ENCODE assay signal across 9 mouse cellular contexts in the genomic region with DNA sequence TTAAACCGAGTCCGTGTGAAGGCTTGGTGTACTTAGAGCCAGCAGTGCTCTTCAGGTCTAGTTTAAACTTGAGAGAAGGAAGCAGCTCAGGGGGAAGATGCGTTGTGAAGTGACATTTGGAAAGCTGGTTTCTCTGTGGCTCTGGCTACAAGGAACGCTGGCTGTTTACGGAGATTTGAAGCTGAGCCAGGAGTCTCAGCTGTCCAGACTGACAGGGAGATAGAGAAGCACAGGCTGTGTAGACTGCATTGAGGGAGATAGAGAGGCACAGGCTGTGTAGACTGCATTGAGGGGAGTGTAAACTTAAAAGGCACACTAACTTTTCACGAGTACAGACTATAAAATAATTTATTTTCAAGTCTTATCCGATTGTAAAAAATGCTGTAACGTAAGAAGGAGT. TPM values are rescaled to one million over a fixed set of nuclear protein-coding genes. Genes with fewer than 3 reads are reported as not detected.
DNase-seq lines count a peak whose midpoint lies in the region; ATAC-seq and TF ChIP-seq lines count a peak whose summit lies in the region.
"Had no signal": no experiment of that assay in that cellular context is flagged by ENCODE, and none has a peak within 500 bp of the region (broad histone marks: within the 10 kb centered on the region; RNA-seq: fewer than 3 reads in every experiment).

No protein-coding gene starts in this region.

- H3K4me2 ChIP-seq in kidney, embryonic 14.5 days (replicated peaks; ENCODE audit: low read depth, low read length), result no peak overlapping the region
- H3K4me2 ChIP-seq: hindbrain, embryonic 14.5 days had no signal

- no peaks in the 10 kb centered on the region for H3K9me3 ChIP-seq in kidney, embryonic 14.5 days (ENCODE audit: control insufficient read depth, low read length)

- DNase-seq in kidney, adult 9 months, result no peak
- peak; percentile 67 for DNase-seq in brain, adult 2 months (ENCODE audit: low read depth, low spot score)
- DNase-seq in gastrocnemius, adult 18-20 months (ENCODE audit: low spot score), result peak; percentile 78
- DNase-seq in heart, postnatal 36 days, result peak; percentile 29 to 40
- DNase-seq in urinary bladder, postnatal 4 days (ENCODE audit: low spot score in 2 of 2), result no peak
- no peak for DNase-seq in thymus, adult 2 months

- H3K9ac ChIP-seq in kidney, embryonic 14.5 days (ENCODE audit: low read depth, low read length), result peak overlapping the region; percentile 31; the same call in 1 of the 2 replicates
- H3K9ac ChIP-seq: hindbrain, embryonic 14.5 days had no signal

- ATAC-seq in kidney, embryonic 14.5 days (ENCODE audit: low FRiP score, low TSS enrichment), result no peak

- intact Hi-C loops in heart, postnatal 36 days (cut with DNase I), result no loop called here

- H3K27ac ChIP-seq in kidney, embryonic 14.5 days (ENCODE audit: low read depth, low read length), result no peak overlapping the region
- H3K27ac ChIP-seq in thymus, adult 2 months (ENCODE audit: control insufficient read depth, insufficient read depth, low read length), result no peak overlapping the region
- H3K27ac ChIP-seq: hindbrain, embryonic 14.5 days had no signal

- peaks cover 18% of the 10 kb centered on the region for H3K4me1 ChIP-seq in kidney, embryonic 14.5 days (ENCODE audit: control insufficient read depth, insufficient read depth, low read length)
- H3K4me1 ChIP-seq in thymus, adult 2 months (replicated peaks; ENCODE audit: control insufficient read depth, insufficient read depth, low read length), result no peaks in the 10 kb centered on the region

- TF ChIP-seq CTCF in thymus, adult 2 months (IDR thresholded peaks at IDR 0.05; ENCODE audit: borderline replicate concordance, control insufficient read depth, extremely low read depth, insufficient read depth, low read length, poor library complexity), result no peak

- no peak overlapping the region for H3K4me3 ChIP-seq in kidney, embryonic 14.5 days (ENCODE audit: low read length)
- H3K4me3 ChIP-seq in thymus, adult 2 months (ENCODE audit: control insufficient read depth, insufficient read depth, low read length), result no peak overlapping the region
- H3K4me3 ChIP-seq: megakaryocyte, embryonic 14.5 days had no signal

- no peak for TF ChIP-seq POLR2A in thymus, adult 2 months (IDR thresholded peaks at IDR 0.05; ENCODE audit: control insufficient read depth, extremely low read depth, insufficient read depth, low read length, poor library complexity)

- WGBS in kidney, embryonic 14.5 days, result 37% methylated on average over 8 of the region's 8 CpGs
- WGBS in thymus, adult 2 months, result 93% methylated on average over 8 of the region's 8 CpGs

- H3K36me3 ChIP-seq in kidney, embryonic 14.5 days (ENCODE audit: control insufficient read depth, insufficient read depth, low read length), result peaks cover 25% of the 10 kb centered on the region
- peaks cover 11% of the 10 kb centered on the region for H3K36me3 ChIP-seq in thymus, adult 2 months (ENCODE audit: control insufficient read depth, insufficient read depth, low read length)

- H3K27me3 ChIP-seq in kidney, embryonic 14.5 days (ENCODE audit: control insufficient read depth, insufficient read depth, low read length), result no peaks in the 10 kb centered on the region
- H3K27me3 ChIP-seq in thymus, adult 2 months (ENCODE audit: control insufficient read depth, insufficient read depth, low read length), result no peaks in the 10 kb centered on the region
- H3K27me3 ChIP-seq: megakaryocyte, embryonic 14.5 days had no signal

RNA-seq across cellular contexts. Expression of gene Golga4, which starts 13.9 kb away (rescaled TPM):
- polyA plus RNA-seq in kidney, embryonic 14.5 days (2014; fragmentation: Nextera tagmentation; extraction: Ambion mirVana), result 54.5 and 70.7 TPM in 2 replicates
- 100 to 1,000 TPM; 385 to 446 TPM for total RNA-seq in gastrocnemius, adult 18-20 months (2021)
- total RNA-seq in heart, postnatal 36 days (2021), result 100 to 1,000 TPM; 303 to 350 TPM
- polyA plus RNA-seq in thymus, adult 2 months (2012; rRNA removed), result 16.2 and 19.4 TPM in 2 replicates

RNA-seq across cellular contexts. Expression of gene Eomes, which starts 42.0 kb away (rescaled TPM):
- not detected in 2 replicates for polyA plus RNA-seq in kidney, embryonic 14.5 days (2014; fragmentation: Nextera tagmentation; extraction: Ambion mirVana)
- not detected for total RNA-seq in gastrocnemius, adult 18-20 months (2021)
- total RNA-seq in heart, postnatal 36 days (2021), result under 1 TPM in 1 of 2 experiments, not detected in 1; 0.08 TPM
- 0.78 and 1.4 TPM in 2 replicates for polyA plus RNA-seq in thymus, adult 2 months (2012; rRNA removed)

Comparison
In these comparisons a context has a peak if more than half of its experiments do, and no peak if none do; other contexts are left out.
1. DNase-seq: peak in brain, adult 2 months (single experiment), gastrocnemius, adult 18-20 months (single experiment) and heart, postnatal 36 days (2 of 2); none in kidney, adult 9 months (single experiment), urinary bladder, postnatal 4 days (0 of 2) and thymus, adult 2 months (single experiment).